Mouse (Mus musculus): ENCODE results near the gene Ctbp2. TPM values are rescaled to one million over a fixed set of nuclear protein-coding genes. Genes with fewer than 3 reads are reported as not detected.

Gene Ctbp2
- total RNA-seq (2015) (35.0 and 45.0 TPM in 2 replicates), total RNA-seq (2017) (40.5 and 44.5 TPM in 2 replicates)

GRCm38 (mm10) chr7:133123999-133124700, at the start of gene Ctbp2:
Gene Ctbp2 (minus strand): TSS chr7:133124354.
- ATAC-seq (replicated peaks; ENCODE audit: poor library complexity): peak; percentile 76

DNA sequence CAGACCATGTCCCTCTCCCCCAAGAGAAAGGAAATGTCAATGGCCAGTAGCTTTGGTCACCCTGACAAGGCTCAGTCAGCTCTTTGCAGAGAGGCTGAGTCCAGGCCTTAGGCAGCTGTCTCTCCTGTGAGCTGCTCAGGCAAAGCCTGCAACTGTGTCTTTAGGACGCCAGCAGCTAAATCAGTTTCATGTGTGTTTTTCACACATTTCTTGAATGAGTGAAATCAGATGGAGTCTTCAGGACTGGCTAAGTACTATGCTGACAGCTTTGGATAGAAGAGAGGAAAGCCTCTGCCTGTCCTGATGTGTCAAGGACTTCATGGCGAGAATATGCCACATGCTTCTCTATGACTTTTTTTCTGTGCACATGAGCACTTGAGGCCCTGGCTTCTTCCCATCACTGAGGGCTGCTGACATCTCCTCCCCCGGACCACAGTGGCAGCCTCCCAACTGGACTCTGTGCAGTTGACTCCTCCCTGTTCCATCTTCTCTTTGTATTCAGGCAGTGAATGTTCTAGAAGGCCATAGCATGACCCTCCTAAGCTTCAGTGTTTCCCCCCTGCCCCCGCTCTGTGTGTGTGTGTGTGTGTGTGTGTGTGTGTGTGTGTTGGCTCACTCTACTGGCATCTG, 47.4 kb upstream of the Ctbp2 start:
- no peak for ATAC-seq (replicated peaks; ENCODE audit: poor library complexity)

GRCm38 (mm10) chr7:133168928-133169327, 44.8 kb upstream of the Ctbp2 start:
- ATAC-seq (replicated peaks; ENCODE audit: poor library complexity): no peak

GRCm38 (mm10) chr7:133167903-133168302, 43.7 kb upstream of the Ctbp2 start:
- no peak for ATAC-seq (replicated peaks; ENCODE audit: poor library complexity)

DNA sequence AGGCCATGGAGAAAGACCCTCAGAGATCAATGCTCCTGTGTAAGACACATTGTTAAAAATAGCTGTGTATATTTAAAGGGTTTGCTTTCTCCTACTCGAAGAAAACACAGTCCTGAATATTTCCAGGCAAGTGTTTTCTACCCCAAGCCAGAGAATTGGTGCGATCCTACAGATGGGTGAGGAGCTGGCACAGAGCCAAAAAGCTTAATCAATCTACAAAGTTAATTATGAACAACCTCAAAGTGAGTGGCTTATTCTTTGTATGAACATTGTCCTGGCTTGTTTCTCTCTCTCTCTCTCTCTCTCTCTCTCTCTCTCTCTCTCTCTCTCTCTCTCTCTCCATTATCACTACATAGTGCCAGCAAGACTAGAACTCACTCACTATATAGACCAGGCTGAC, 40.6 kb upstream of the Ctbp2 start:
- ATAC-seq (replicated peaks; ENCODE audit: poor library complexity): no peak

DNA sequence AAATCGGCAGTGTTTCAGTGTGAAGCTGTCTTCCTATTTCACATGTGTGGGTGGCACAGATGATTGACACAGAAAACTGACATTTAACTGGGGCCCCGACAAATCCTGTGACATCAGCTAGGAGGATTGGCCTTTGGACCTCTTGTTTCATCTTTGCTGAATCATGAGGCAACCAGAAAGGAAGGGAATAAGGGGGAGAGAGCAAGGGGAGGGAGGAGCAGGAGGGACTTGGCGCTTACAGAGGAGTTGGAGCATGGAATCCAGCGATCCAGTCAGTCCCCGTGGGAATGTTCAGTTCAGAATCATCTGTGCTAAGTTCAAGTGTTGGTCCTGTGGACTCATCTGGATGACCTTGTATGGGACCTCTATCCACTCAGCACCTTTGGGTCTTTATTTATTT, 38.9 kb upstream of the Ctbp2 start:
- ATAC-seq (replicated peaks; ENCODE audit: poor library complexity): no peak

- ATAC-seq (replicated peaks; ENCODE audit: poor library complexity): no peak
Observed at GRCm38 (mm10) chr7:133162131-133162530, 38.0 kb upstream of the Ctbp2 start.

GRCm38 (mm10) chr7:133161362-133162080, 37.4 kb upstream of the Ctbp2 start:
- no peak for ATAC-seq (replicated peaks; ENCODE audit: poor library complexity)

- ATAC-seq (replicated peaks; ENCODE audit: poor library complexity): no peak
Observed at GRCm38 (mm10) chr7:133159519-133159918, 35.4 kb upstream of the Ctbp2 start.

DNA sequence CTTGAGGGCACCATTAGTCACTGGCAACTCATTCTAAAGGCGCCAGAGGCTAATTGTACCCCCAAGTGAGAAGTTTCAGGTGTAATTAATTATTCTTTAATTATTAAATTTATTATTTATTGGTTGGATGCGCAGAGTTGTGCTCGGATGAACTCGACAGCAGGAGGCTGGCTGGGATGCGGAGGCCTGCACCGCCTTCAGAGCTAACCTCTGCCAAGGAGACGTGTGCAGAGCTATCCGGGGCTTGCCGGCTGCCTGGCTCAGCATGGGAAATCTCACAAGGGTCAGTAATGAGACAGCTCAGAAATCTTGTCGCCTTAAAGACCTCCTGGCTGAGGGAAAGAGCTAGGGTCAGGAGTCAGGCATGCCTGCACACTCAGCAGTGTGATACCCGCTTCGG, 31.5 kb upstream of the Ctbp2 start:
- no peak for ATAC-seq (replicated peaks; ENCODE audit: poor library complexity)

DNA sequence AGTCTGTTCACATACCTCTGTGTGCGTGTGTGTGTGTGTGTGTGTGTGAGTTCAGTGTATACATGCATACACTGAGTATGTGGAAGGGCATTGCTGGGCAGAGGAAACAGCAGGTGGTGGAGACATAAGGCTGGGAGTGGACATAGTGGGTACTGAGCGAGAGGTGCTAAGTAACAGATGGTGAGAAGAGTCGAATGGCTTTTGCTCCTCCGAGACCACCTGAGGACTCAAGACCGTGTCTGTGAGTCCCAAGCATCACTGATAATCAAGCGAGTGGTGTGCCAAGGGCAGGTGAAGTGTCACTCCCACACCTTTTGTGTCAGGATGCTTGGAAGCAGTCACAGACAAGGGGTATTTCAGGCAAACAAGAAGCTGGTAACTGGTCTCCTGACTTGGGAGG, 30.7 kb upstream of the Ctbp2 start:
- no peak for ATAC-seq (replicated peaks; ENCODE audit: poor library complexity)

DNA sequence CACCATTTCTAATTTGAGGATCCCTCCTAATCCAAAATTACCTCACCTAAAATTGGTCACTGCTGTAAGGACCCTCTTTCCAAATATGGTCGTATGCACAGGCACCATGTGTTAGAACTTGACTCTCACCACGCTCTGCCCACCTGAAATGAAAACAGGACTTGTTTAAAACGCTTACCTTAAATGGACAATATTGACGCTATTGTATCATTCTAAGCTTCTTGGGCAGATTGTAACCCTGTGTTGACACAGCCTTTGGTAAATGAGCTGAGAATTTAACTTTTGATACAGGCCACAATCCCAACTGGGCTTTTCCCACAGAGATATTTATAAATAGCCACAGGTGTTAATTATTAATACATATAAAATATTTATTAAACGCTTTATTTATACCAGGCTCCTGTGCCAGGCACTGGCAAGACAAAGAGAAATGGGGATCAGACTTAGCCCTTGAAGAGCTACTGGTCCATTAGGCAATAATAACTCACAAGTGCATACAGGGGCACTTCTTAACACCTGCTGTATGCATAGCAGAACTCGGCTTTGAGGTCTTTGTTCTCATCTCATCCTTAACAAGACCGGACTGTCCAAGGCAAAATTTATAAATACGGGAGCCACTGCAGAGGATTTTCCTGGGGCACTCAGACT, 15.7 kb upstream of the Ctbp2 start:
- ATAC-seq (replicated peaks; ENCODE audit: poor library complexity): no peak

- peak; percentile 88 for ATAC-seq (replicated peaks; ENCODE audit: poor library complexity)
Observed at GRCm38 (mm10) chr7:133133552-133133951, 9.4 kb upstream of the Ctbp2 start.

DNA sequence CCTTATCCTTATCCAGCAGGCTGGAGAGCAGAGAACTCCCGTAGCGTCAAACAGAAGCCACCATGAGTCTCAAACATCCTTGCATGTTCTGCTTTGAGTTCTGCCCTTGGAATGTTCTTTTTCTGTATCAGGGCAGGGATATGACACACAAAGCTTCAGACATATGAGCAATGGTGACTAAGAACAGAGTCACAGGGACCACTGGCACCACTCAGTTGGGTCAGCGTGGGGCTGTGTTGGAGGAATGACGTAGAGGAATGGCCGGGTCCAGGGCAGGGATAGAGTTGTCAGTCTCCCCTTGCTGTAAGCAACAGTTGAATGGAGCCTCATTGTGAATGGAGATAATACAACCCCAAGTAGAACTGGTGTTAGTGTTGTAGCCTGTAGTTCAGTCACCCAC, 8.5 kb upstream of the Ctbp2 start:
- ATAC-seq (replicated peaks; ENCODE audit: poor library complexity): no peak

DNA sequence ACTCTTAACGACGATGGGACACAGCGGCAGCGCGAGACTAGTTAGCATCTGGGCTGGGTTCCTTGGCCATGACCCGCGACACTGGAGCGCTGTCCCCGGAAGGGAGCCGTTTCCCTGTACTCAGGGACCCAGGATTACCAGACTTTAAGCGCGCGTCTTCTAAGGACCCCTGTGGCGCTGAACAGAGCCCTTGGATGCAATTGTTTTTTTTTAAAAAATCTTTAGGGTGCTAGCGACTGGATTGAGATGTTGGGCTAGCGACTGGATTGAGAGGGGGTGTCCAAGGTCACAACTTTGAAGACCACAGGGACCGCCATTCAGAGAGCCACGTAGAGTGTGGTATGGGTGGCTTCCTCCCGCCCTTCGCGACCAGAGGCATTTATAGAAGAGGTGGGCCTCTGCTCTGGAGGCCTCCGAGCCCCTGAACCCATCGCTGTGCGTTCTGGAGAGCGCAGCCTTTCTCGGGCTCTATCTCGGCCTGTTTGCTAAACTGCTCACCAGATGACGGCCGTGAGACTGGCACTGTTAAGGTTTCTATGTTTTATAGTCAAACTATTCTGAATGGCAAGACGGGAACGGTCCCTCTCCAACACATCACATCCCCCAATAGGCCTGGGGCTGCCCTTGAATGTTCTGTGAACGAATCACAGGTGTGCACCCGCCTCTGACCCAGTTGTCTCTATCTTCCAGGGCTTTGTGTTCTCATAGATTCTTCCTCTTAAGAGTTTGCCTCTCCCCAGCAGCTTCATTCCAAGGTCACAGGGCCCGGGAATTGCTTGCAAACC, 739 bp upstream of the Ctbp2 start:
- ATAC-seq (replicated peaks; ENCODE audit: poor library complexity): peak; percentile 3; the same call in 1 of the 2 replicates

DNA sequence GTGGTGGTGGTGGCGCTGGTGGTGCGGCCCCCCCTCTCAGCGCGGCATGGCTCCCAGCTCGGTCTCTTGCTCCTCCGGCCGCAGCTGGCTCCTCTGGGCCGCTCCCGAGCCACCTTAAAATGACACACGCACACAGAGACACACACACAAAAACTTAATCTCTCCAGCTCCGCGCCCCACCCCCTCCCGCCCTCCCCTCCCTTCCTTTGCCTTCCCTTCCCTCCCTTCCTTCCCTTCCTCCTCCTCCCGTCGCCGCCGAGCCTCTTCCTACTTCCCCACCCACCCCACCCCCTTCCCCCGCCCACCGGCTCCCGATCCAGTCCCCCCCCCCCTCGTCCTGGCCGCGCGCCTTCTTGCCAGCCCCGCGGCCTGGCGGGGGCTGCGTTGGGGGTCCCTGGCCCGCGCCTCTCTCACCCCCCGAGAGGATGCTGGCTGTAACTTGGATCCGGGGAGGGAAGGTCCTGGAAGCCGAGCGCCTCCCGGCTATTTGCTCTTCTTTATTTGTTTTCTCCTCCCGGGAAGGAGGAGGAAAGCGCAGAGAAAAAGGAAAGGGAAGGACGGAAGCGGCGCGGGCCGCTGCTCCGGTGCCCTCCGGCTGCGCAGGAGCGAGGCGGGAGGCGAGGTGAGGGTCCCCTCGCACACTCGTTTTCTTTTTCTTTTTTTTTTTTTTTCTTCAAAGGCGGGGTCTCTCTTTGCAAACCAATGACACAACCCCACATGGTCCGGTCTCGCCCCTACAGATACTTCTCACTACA, 733 bp downstream of the Ctbp2 start, which contains the start of gene Fgfr2:
TSS of gene Fgfr2 (minus strand) at position 107 of the 755 bp plus-strand sequence.
- peak; percentile 32 for ATAC-seq (replicated peaks; ENCODE audit: poor library complexity)

DNA sequence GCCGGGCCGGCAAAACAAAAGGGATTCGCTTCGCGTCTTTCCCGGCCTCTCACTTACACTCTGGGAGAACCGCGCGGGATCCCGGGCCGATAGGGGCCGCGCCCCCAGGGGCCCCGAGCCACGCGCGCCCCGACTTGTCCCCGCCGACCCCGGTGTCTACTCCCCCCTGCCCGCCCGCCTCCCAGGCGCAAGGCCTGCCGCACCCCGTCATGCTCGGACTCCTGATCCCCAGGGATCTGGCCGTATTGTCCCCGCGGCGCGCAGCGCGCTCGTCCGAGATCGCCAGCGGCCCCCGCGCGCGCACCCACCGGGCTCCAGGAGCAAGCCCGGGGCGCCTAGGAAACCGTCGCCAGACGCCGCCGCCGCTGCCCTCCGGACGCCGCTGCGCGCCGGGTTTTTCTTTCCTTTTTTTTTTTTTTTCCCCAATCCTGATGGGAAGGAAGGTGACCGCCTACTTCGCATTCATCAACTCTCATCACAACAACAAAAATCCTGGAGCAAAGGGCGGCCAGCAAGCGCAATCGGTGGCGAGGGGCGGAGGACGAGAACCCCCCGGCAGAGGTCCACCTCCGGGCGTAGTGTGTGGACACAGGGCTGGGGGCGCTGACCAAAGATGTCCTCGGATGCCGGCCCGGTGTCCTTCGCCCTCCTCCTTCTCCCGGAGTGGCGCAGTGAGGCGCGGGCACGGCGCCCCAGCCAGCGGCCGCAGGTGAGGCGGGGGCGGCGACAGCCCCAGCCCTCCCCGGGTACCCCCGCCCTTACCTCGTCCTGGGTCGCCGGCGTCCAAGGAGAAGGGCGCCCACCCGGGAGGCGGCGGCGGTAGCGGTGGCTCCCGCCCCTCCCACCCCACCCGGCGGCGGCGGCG, 1.5 kb downstream of the Ctbp2 start:
- ATAC-seq (replicated peaks; ENCODE audit: poor library complexity): no peak

DNA sequence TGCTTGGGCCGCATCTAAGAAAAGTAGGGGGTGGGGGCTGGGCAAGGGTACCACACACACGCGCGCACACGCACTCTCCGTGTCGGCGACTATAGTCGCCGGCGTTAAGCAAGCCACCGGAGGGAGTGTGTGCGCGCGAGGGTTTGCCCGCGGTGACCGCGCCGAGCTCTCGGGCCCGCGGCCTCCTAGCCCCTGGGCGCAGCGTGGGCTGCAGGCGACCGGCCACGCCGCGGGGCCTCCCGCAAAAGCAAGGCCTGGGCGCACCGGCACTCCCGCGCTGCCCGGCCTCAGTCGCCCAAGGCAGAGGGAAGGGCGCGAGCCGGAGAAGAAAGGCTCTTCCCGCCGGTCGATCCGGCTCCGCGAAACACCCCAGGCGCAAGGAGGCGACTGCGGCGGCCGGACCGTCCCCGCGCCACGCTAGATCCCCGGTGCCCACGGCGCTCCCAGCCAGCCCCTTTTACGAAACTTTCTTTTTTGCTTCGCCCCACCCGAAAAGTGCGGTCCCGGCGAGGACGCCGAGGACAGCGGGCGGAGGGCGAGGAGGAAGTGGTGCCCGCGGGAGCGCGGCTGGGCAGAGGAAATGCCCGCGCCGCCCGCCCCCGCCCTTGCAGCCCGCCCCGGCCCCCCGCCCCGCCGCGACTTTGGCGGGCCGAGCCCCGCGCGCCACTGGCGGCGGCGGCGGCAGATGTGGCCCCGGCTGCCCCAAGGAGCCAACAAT, 2.3 kb downstream of the Ctbp2 start:
- no peak; the same call in 1 of the 2 replicates for ATAC-seq (replicated peaks; ENCODE audit: poor library complexity)
